Mouse (Mus musculus) CH12.LX (cell line): ENCODE data around the gene Cited2. TPM values are rescaled to one million over a fixed set of nuclear protein-coding genes. Genes with fewer than 3 reads are reported as not detected.
A peak's percentile ranks its signal among the peaks of the same experiment; 100 is the strongest.

Experiments used
- DNase-seq: peaks from one replicate; pipeline ENCODE4 v3.0.0-alpha.2; 2013; ENCODE audit errors: extremely low read depth
- H3K27ac ChIP-seq: 2 replicates; pipeline ENCODE4 v1.5.1; 2012; ENCODE audit warnings: low read depth, mild to moderate bottlenecking, control low read depth, moderate library complexity; ENCODE audit not compliant: insufficient read depth
- H3K27me3 ChIP-seq: replicated peaks from 2 replicates; pipeline ENCODE3; 2012; ENCODE audit warnings: inconsistent platforms
- H3K36me3 ChIP-seq, 2 experiments: replicated peaks in 1 of 2; 2 replicates each; pipeline versions ENCODE3 to v1.6.1; 2012; ENCODE audit warnings: inconsistent platforms in 1 of 2, low read length in 1 of 2, mild to moderate bottlenecking in 1 of 2, mixed read lengths in 1 of 2, moderate library complexity in 1 of 2; ENCODE audit not compliant: control insufficient read depth in 1 of 2, insufficient read depth in 1 of 2
- H3K4me1 ChIP-seq, 2 experiments: 2 replicates each; pipeline ENCODE4 v1.6.1; 2012; ENCODE audit warnings: inconsistent platforms in 1 of 2, moderate library complexity in 1 of 2; ENCODE audit not compliant: insufficient read depth in 2 of 2, control insufficient read depth in 1 of 2
- H3K4me2 ChIP-seq: 2 replicates; pipeline ENCODE4 v1.6.1; 2012; ENCODE audit warnings: low read depth, mild to moderate bottlenecking, control low read depth; ENCODE audit not compliant: poor library complexity, insufficient read depth, severe bottlenecking
- H3K4me3 ChIP-seq, 3 experiments: fragments of 150-350 bp in 1 of 3; sonication (generic) in 1 of 3; replicated peaks in 1 of 3; 2 replicates each; pipeline versions ENCODE3 to v1.5.1; 2011 to 2012; ENCODE audit warnings: low read depth in 2 of 3, low read length in 2 of 3, mild to moderate bottlenecking in 2 of 3, moderate library complexity in 2 of 3, control low read depth in 1 of 3, improper control_type of control experiment in 1 of 3, inconsistent platforms in 1 of 3, mixed read lengths in 1 of 3; ENCODE audit not compliant: poor library complexity in 1 of 3
- H3K79me2 ChIP-seq: replicated peaks from 2 replicates; pipeline ENCODE4 v1.6.1; 2012; ENCODE audit warnings: mild to moderate bottlenecking, moderate library complexity; ENCODE audit not compliant: control insufficient read depth, poor library complexity, insufficient read depth, severe bottlenecking; ENCODE audit errors: extremely low read depth
- H3K9ac ChIP-seq: 2 replicates; pipeline ENCODE4 v1.6.1; 2012; ENCODE audit warnings: low read depth, mild to moderate bottlenecking, control low read depth, moderate library complexity; ENCODE audit not compliant: insufficient read depth
- H3K9me3 ChIP-seq: replicated peaks from 2 replicates; pipeline ENCODE3; 2012; ENCODE audit warnings: low read length, inconsistent platforms, mixed read lengths
- BHLHE40 ChIP-seq: IDR thresholded peaks from 2 replicates; pipeline ENCODE4 v1.6.1; 2011; ENCODE audit warnings: mild to moderate bottlenecking, low read depth, low read length, improper control_type of control experiment
- CHD1 ChIP-seq: IDR thresholded peaks from 2 replicates; pipeline ENCODE4 v1.6.1; 2012; ENCODE audit warnings: low read depth, low read length, improper control_type of control experiment, inconsistent platforms
- CHD2 ChIP-seq: IDR thresholded peaks from 2 replicates; pipeline ENCODE4 v1.6.1; 2011; ENCODE audit warnings: low read length, improper control_type of control experiment
- CTCF ChIP-seq, 2 experiments: IDR thresholded peaks in 1 of 2; conservative IDR thresholded peaks in 1 of 2; 2 replicates each; pipeline ENCODE4 v1.5.1; 2011 to 2012; ENCODE audit warnings: low read depth in 2 of 2, low read length in 2 of 2, improper control_type of control experiment in 1 of 2, inconsistent platforms in 1 of 2, mild to moderate bottlenecking in 1 of 2, moderate library complexity in 1 of 2
- E2F4 ChIP-seq: IDR thresholded peaks from 2 replicates; pipeline ENCODE4 v1.6.1; 2011; ENCODE audit warnings: low read depth, low read length, improper control_type of control experiment; ENCODE audit not compliant: insufficient replicate concordance
- ELF1 ChIP-seq: IDR thresholded peaks from 2 replicates; pipeline ENCODE4 v1.6.1; 2014; ENCODE audit warnings: low read depth, mild to moderate bottlenecking, inconsistent platforms, low read length, improper control_type of control experiment
- EP300 ChIP-seq: IDR thresholded peaks from 2 replicates; pipeline ENCODE4 v1.6.1; 2011; ENCODE audit warnings: low read length, improper control_type of control experiment
- ETS1 ChIP-seq: conservative IDR thresholded peaks from 2 replicates; pipeline ENCODE4 v1.6.1; 2012; ENCODE audit warnings: low read depth, mild to moderate bottlenecking, inconsistent platforms, low read length, improper control_type of control experiment, moderate library complexity
- GABPA ChIP-seq: IDR thresholded peaks from 2 replicates; pipeline ENCODE4 v1.6.1; 2012; ENCODE audit warnings: low read depth, low read length, improper control_type of control experiment, inconsistent platforms; ENCODE audit not compliant: insufficient replicate concordance
- HCFC1 ChIP-seq: IDR thresholded peaks from 2 replicates; pipeline ENCODE4 v1.6.1; 2012; ENCODE audit warnings: low read depth, mild to moderate bottlenecking, inconsistent platforms, low read length, improper control_type of control experiment
- IRF4 ChIP-seq: IDR thresholded peaks from 2 replicates; pipeline ENCODE4 v1.6.1; 2014; ENCODE audit warnings: low read depth, mild to moderate bottlenecking, inconsistent platforms, low read length, improper control_type of control experiment
- JUN ChIP-seq: IDR thresholded peaks from 2 replicates; pipeline ENCODE4 v1.6.1; 2011; ENCODE audit warnings: low read depth, mild to moderate bottlenecking, low read length, improper control_type of control experiment, moderate library complexity; ENCODE audit not compliant: insufficient read depth
- JUND ChIP-seq: conservative IDR thresholded peaks from 2 replicates; pipeline ENCODE4 v1.6.1; 2011; ENCODE audit warnings: low read depth, low read length, improper control_type of control experiment
- KAT2A ChIP-seq: IDR thresholded peaks from 2 replicates; pipeline ENCODE4 v1.6.1; 2012; ENCODE audit warnings: low read length, improper control_type of control experiment, inconsistent platforms; ENCODE audit not compliant: insufficient replicate concordance
- MAFK ChIP-seq: IDR thresholded peaks from 2 replicates; pipeline ENCODE4 v1.6.1; 2011; ENCODE audit warnings: low read length, improper control_type of control experiment; ENCODE audit not compliant: insufficient replicate concordance
- MAX ChIP-seq: IDR thresholded peaks from 2 replicates; pipeline ENCODE4 v1.6.1; 2011; ENCODE audit warnings: low read length, improper control_type of control experiment
- MAZ ChIP-seq: IDR thresholded peaks from 2 replicates; pipeline ENCODE4 v1.6.1; 2012; ENCODE audit warnings: low read depth, mild to moderate bottlenecking, inconsistent platforms, low read length, improper control_type of control experiment, moderate library complexity
- MEF2A ChIP-seq: IDR thresholded peaks from 2 replicates; pipeline ENCODE4 v1.6.1; 2014; ENCODE audit warnings: low read depth, mild to moderate bottlenecking, inconsistent platforms, low read length, improper control_type of control experiment, borderline replicate concordance
- MXI1 ChIP-seq: IDR thresholded peaks from 2 replicates; pipeline ENCODE4 v1.6.1; 2011; ENCODE audit warnings: mild to moderate bottlenecking, low read depth, low read length, improper control_type of control experiment
- MYC ChIP-seq: IDR thresholded peaks from 2 replicates; pipeline ENCODE4 v1.6.1; 2011; ENCODE audit warnings: low read depth, mild to moderate bottlenecking, improper control_type of control experiment, low read length
- NELFE ChIP-seq: IDR thresholded peaks from 2 replicates; pipeline ENCODE4 v1.6.1; 2011; ENCODE audit warnings: low read depth, low read length, improper control_type of control experiment
- NRF1 ChIP-seq: IDR thresholded peaks from 2 replicates; pipeline ENCODE4 v1.6.1; 2014; ENCODE audit warnings: low read depth, mild to moderate bottlenecking, inconsistent platforms, low read length, improper control_type of control experiment, moderate library complexity
- PAX5 ChIP-seq: IDR thresholded peaks from 2 replicates; pipeline ENCODE4 v1.6.1; 2012; ENCODE audit warnings: low read length, inconsistent platforms, mixed read lengths
- POLR2A ChIP-seq: IDR thresholded peaks from 2 replicates; pipeline ENCODE4 v1.6.1; 2011; ENCODE audit warnings: low read depth, mild to moderate bottlenecking, improper control_type of control experiment, low read length
- POLR2AphosphoS2 ChIP-seq: IDR thresholded peaks from 2 replicates; pipeline ENCODE4 v1.6.1; 2011; ENCODE audit warnings: low read depth, low read length, improper control_type of control experiment
- RAD21 ChIP-seq: IDR thresholded peaks from 2 replicates; pipeline ENCODE4 v1.6.1; 2011; ENCODE audit warnings: low read depth, mild to moderate bottlenecking, low read length, improper control_type of control experiment, moderate library complexity
- RCOR1 ChIP-seq: conservative IDR thresholded peaks from 2 replicates; pipeline ENCODE4 v1.6.1; 2012; ENCODE audit warnings: low read depth, mild to moderate bottlenecking, inconsistent platforms, low read length, improper control_type of control experiment
- SIN3A ChIP-seq: IDR thresholded peaks from 2 replicates; pipeline ENCODE4 v1.6.1; 2012; ENCODE audit warnings: low read length, improper control_type of control experiment, inconsistent platforms
- SMC3 ChIP-seq: IDR thresholded peaks from 2 replicates; pipeline ENCODE4 v1.6.1; 2011; ENCODE audit warnings: low read depth, low read length, improper control_type of control experiment
- TBP ChIP-seq: conservative IDR thresholded peaks from 2 replicates; pipeline ENCODE4 v1.6.1; 2011; ENCODE audit warnings: low read depth, low read length, improper control_type of control experiment
- TCF12 ChIP-seq: IDR thresholded peaks from 2 replicates; pipeline ENCODE4 v1.6.1; 2014; ENCODE audit warnings: low read depth, mild to moderate bottlenecking, inconsistent platforms, low read length, improper control_type of control experiment
- UBTF ChIP-seq: IDR thresholded peaks from 2 replicates; pipeline ENCODE4 v1.6.1; 2012; ENCODE audit warnings: low read depth, mild to moderate bottlenecking, inconsistent platforms, low read length, improper control_type of control experiment, moderate library complexity
- USF1 ChIP-seq: IDR thresholded peaks from 2 replicates; pipeline ENCODE4 v1.6.1; 2014; ENCODE audit warnings: low read depth, mild to moderate bottlenecking, inconsistent platforms, low read length, improper control_type of control experiment
- USF2 ChIP-seq: conservative IDR thresholded peaks from 2 replicates; pipeline ENCODE4 v1.6.1; 2011; ENCODE audit warnings: low read depth, low read length, improper control_type of control experiment
- ZC3H11A ChIP-seq: IDR thresholded peaks from 2 replicates; pipeline ENCODE4 v1.6.1; 2012; ENCODE audit warnings: low read depth, mild to moderate bottlenecking, inconsistent platforms, low read length, improper control_type of control experiment
- ZKSCAN1 ChIP-seq: IDR thresholded peaks from 2 replicates; pipeline ENCODE4 v1.6.1; 2012; ENCODE audit warnings: low read depth, inconsistent platforms, low read length, improper control_type of control experiment, borderline replicate concordance
- ZMIZ1 ChIP-seq: IDR thresholded peaks from 2 replicates; pipeline ENCODE4 v1.6.1; 2012; ENCODE audit warnings: low read depth, mild to moderate bottlenecking, inconsistent platforms, low read length, improper control_type of control experiment
- ZNF384 ChIP-seq: IDR thresholded peaks from 2 replicates; pipeline ENCODE4 v1.6.1; 2012; ENCODE audit warnings: low read depth, low read length, improper control_type of control experiment, inconsistent platforms
- dilution Hi-C: fragments of 300-500 bp; cut with MboI; formaldehyde crosslinking; loops from 2 replicates; pipeline ENCODE4 v1.14.3; 2020; ENCODE audit warnings: low sequenced_read_pairs; ENCODE audit not compliant: extremely low pct_unique_long_range_greater_than_20kb, extremely low pct_ligation_motif_present
- in situ Hi-C: fragments of 300-500 bp; cut with MboI; formaldehyde crosslinking; loops from 3 replicates; pipeline ENCODE4 v1.14.3; 2019; ENCODE audit warnings: low sequenced_read_pairs, low pct_ligation_motif_present, low pct_unique_long_range_greater_than_20kb, mixed read lengths
- polyA plus RNA-seq: library from polyadenylated mRNA; unstranded; fragments of >175 nt; gene quantifications from 2 replicates; pipeline ENCODE4 v1.2.1, GENCODE M21; 2012; ENCODE audit warnings: low read depth; ENCODE audit not compliant: insufficient read length
- total RNA-seq, 2 experiments: library from RNA; depleted of rRNA; stranded (reverse); fragments of 300-350 nt in 1 of 2; fragments of >200 nt in 1 of 2; gene quantifications; 2 replicates each; pipeline ENCODE4 v1.2.3; 2012 to 2014

Cited2 gene
- total and polyA plus RNA-seq, 3 experiments = 22.6 to 149 (median 28.6) TPM

DNA sequence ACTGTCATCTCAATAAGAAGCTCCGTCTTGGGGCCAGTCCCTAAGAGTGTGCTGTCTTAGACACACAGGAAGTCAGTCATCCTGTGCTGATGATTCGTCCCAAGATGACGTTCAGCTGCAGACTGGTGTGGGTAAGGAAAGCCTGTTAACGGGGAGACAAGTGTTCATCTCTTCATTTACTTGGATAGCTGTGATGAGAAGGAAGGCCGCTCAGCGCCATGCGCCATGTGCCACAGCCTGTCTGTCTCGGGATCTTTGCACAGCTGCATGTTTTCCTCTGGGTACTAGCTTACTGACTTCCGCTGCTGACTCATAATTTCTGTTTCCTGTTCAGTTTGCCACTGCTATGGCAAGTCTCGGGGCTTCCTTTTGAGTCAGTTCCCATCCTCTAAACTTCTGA is 49.3 kb downstream of the Cited2 start:
- H3K27me3 ChIP-seq = no peaks in the 10 kb centered on the region
- no peaks in the 10 kb centered on the region for H3K9me3 ChIP-seq
- peak overlapping the region in 2 of 3 experiments; percentile 43 to 44 for H3K4me3 ChIP-seq
- H3K36me3 ChIP-seq = no peaks in the 10 kb centered on the region
- no peaks in the 10 kb centered on the region for H3K79me2 ChIP-seq
- DNase-seq = peak; percentile 97
- in situ Hi-C loops (loop anchor here (5.0 kb wide), 1 partner anchor 90 kb away; no protein-coding TSS in a partner anchor), dilution Hi-C loops (no loop called here)
- peak overlapping the region; percentile 100 for H3K27ac ChIP-seq
- TF ChIP-seq TBP (peak; percentile 78), SMC3 (no peak), MAZ (0 out of 2 replicates have a peak, but pooled peaks have one; percentile 65), MYC (peak; percentile 100), EP300 (peak; percentile 99), MAX (peak; percentile 98), CHD1 (peak; percentile 24; the same call in 1 of the 2 replicates), CHD2 (0 out of 2 replicates have a peak, but pooled peaks have one; percentile 72), JUND (peak; percentile 99), NELFE (peak; percentile 64; the same call in 1 of the 2 replicates), ZMIZ1 (peak; percentile 68), ELF1 (peak; percentile 72), USF2 (no peak), CTCF (conservative IDR thresholded peaks at IDR 0.05 in 1 of 2, IDR thresholded peaks at IDR 0.05 in 1 of 2; ENCODE audit: low read depth in 2 of 2, low read length in 2 of 2) (no peak), IRF4 (peak; percentile 97), E2F4 (no peak), POLR2AphosphoS2 (peak; percentile 77; the same call in 1 of the 2 replicates), ZC3H11A (no peak), RCOR1 (peak; percentile 97), POLR2A (peak; percentile 80), ETS1 (peak; percentile 99), JUN (peak; percentile 98), TCF12 (peak; percentile 99), MXI1 (peak; percentile 87; the same call in 1 of the 2 replicates), ZKSCAN1 (no peak), PAX5 (no peak), ZNF384 (peak; percentile 56; the same call in 1 of the 2 replicates), KAT2A (0 out of 2 replicates have a peak, but pooled peaks have one; percentile 55), NRF1 (0 out of 2 replicates have a peak, but pooled peaks have one; percentile 52), BHLHE40 (peak; percentile 97), GABPA (no peak), MAFK (peak; percentile 81), SIN3A (peak; percentile 85), UBTF (no peak), HCFC1 (peak; percentile 51; the same call in 1 of the 2 replicates), MEF2A (peak; percentile 85), RAD21 (no peak), USF1 (no peak)
- H3K4me2 ChIP-seq = peak overlapping the region; percentile 65
- H3K4me1 ChIP-seq = peaks cover 11 to 42% of the 10 kb centered on the region in 2 experiments
- peak overlapping the region; percentile 53 for H3K9ac ChIP-seq
